Mouse (Mus musculus): ENCODE data around the gene Rbfox1.

- TF ChIP-seq CTCF (IDR thresholded peaks at IDR 0.05; ENCODE audit: control insufficient read depth, insufficient read depth, low read length) (no peak), POLR2A (IDR thresholded peaks at IDR 0.05; ENCODE audit: borderline replicate concordance, control insufficient read depth, low read depth, low read length) (no peak)
Measured at GRCm38 (mm10) chr16:6829892-6830524, 944.9 kb downstream of the Rbfox1 start.

Measured in bone marrow, adult 2 months (tissue).